Mouse (Mus musculus) retina, adult 2 months (tissue): ENCODE measurements at regions not wholly inside any gene's neighbourhood (a gene's known extent, or its start where the extent isn't known, plus 50 kb on each side); places are given as distances from the start of the nearest gene placed in this dataset.

Experiments used
- DNase-seq: peaks from one replicate; pipeline ENCODE4 v3.0.0-alpha.2; 2012; ENCODE audit warnings: low read depth, low spot score

DNA sequence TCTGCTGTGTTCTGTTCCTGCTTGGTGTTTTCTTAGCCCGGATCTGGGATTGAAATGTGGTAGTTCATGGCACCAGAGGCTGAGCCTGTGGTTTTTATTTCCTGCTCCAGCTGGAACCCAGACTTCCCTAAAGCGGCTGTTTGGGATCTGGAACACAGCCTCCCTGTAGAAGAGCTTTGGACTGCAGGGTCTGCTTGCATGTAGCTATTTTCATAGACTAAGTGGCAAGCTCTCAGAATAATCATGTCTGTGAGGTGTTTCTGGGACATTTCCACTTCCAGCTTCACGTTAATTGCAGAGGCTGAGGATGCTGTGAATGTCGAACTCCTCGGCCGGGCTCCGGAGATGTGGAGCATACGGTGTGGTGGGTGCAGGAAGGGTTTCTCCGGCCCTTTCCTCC is 64.1 kb upstream of the Gm5148 start:
- DNase-seq: no peak

DNA sequence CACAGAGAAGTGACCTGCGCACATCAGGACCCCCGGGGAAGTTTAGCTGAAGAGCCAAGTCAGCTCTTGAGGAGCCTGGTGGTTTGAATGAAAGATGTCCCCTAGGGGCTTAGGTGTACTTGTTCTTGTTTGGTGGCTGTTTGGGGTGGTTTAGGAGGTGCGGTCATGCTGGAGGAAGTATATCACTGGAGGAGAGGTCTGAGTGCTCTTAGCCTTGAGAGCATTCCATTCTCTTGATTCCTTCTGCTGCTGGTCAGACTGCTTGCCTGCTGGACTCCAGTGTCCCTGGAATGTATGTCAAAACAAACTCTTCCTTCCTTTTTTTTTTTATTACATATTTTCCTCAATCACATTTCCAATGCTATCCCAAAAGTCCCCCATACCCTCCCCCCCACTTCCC is 62.5 kb upstream of the Gm5148 start:
- no peak for DNase-seq

DNA sequence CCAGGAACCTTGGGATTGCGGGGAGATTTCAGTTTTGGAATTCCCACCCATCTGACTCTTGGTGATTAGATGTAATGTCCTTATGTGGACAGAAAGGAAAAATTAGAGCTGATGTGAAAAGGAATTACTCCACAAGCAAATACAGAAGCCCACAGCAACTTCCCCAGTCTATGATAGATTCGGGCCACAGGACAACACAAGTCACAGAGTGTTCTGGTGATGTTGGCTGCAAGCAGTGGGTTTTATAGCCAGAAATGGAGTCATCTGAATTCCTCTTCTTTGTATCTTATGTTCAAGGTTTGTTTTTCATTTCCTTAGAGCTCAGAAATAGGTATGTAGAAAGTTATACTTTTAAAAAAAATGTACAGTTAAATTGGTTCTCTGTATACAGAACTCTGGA is 56.8 kb upstream of the Gm5148 start:
- DNase-seq: no peak

DNA sequence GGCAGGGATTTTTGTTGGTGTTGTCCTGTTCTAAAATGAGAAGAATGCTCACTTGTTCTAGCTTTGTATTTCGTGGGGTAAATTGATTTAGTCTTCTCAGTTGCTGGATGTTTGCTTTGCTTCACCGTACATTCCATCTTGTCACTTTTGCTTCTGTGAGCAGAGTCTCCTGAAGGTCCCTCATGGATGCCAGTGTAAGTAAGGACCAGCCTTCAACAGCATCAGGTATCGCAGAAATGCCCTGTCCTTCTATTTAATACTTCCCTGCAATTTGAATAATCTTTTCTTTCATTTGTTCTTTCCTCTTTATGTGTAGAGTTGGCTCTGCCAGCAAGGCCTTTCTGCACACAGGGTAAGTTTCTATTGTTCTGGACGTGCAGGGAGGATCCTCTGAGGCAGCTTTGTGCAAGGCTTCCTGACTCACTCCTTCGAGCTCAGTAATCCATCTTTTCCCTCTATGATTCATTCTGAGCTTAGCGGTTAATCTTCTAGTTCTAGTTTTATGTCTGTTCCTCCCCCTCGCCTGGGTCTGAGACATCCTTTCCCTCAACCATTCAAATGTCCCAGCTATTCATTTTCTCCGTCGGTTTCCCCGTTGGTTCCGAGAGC is 55.7 kb upstream of the Gm5148 start:
- no peak for DNase-seq

DNA sequence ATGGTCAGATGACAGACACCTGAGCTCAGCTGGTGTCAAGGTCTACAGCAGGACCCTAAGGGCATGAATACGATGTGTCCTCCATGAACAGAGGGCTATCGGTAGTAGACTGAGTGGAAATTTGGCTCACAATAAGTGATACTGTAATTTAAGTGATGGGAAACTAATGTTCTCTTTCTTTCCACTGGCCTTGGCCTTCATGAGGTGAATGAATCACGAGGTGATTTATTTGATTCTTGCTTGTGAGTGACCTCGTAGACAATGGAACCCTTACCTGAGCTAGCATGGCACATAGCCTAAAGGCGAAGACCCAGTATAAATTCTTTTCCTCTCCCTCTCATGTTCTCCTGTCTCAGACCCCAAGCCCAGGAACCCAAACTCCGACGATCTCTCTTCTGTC is 54.1 kb upstream of the Gm5148 start:
- DNase-seq: no peak

DNA sequence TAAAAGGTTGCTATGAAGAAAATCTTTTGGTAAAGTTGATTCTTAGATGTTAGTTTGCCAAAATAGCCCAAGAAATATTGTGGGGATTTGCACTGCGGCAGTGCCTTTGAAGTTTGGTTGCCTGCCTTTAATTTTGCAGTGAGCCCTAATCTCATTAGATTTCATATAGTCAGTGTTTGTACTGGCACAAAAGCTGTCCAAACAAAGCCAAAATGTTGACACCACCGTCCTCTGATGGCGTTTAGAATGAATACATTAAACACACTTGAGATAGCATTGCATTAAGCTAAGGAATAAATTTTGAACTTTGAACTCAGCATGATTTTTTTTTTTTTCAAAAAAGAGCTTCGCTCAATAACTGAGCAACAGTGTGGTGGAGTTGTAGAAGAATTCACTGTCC is 51.9 kb upstream of the Gm5148 start:
- no peak for DNase-seq
